Mouse (Mus musculus) lung, postnatal 0 days (tissue): ENCODE measurements around the gene Hoxa13. TPM values are rescaled to one million over a fixed set of nuclear protein-coding genes. Genes with fewer than 3 reads are reported as not detected.
A peak's percentile ranks its signal among the peaks of the same experiment; 100 is the strongest.

ENCODE experiments used
- ATAC-seq: fragments of 200-750 bp; cut with Nextera tagmentation; 2 replicates; pipeline ENCODE4 v1.8.0; 2017; ENCODE audit warnings: moderate library complexity
- DNase-seq: peaks from one replicate; pipeline ENCODE4 v3.0.0-alpha.2; 2016; ENCODE audit warnings: low spot score
- H3K27ac ChIP-seq: fragments of 300-500 bp; sonication (generic); 2 replicates; pipeline ENCODE4 v1.5.1; 2014; ENCODE audit warnings: antibody characterized with exemption, mild to moderate bottlenecking, low read length, mixed read lengths
- H3K27me3 ChIP-seq: fragments of 300-500 bp; sonication (generic); replicated peaks from 2 replicates; pipeline ENCODE4 v1.6.1; 2014; ENCODE audit warnings: low read length, mixed read lengths; ENCODE audit not compliant: insufficient read depth
- H3K36me3 ChIP-seq: fragments of 300-500 bp; sonication (generic); 2 replicates; pipeline ENCODE4 v1.6.1; 2014; ENCODE audit warnings: low read length, mixed read lengths; ENCODE audit not compliant: insufficient read depth
- H3K4me1 ChIP-seq: fragments of 300-500 bp; sonication (generic); 2 replicates; pipeline ENCODE4 v1.6.1; 2014; ENCODE audit warnings: antibody characterized with exemption, low read depth, low read length, mixed read lengths; ENCODE audit not compliant: insufficient read depth
- H3K4me2 ChIP-seq: fragments of 300-500 bp; sonication (generic); replicated peaks from 2 replicates; pipeline ENCODE4 v1.6.1; 2014; ENCODE audit warnings: low read depth, mild to moderate bottlenecking, low read length, moderate library complexity, mixed read lengths
- H3K4me3 ChIP-seq: fragments of 300-500 bp; sonication (generic); 2 replicates; pipeline ENCODE4 v1.5.1; 2014; ENCODE audit warnings: low read depth, low read length
- H3K9ac ChIP-seq: fragments of 300-500 bp; sonication (generic); replicated peaks from 2 replicates; pipeline ENCODE4 v1.6.1; 2014; ENCODE audit warnings: low read depth, mild to moderate bottlenecking
- H3K9me3 ChIP-seq: fragments of 300-500 bp; sonication (generic); 2 replicates; pipeline ENCODE4 v1.6.1; 2016; ENCODE audit warnings: low read length, mixed read lengths
- CTCF ChIP-seq: IDR thresholded peaks from 2 replicates; pipeline ENCODE4 v1.5.1; 2016; ENCODE audit warnings: antibody characterized with exemption, mild to moderate bottlenecking
- EP300 ChIP-seq: IDR thresholded peaks from 2 replicates; pipeline ENCODE4 v1.6.1; 2016; ENCODE audit warnings: antibody characterized with exemption, mild to moderate bottlenecking, control low read depth
- WGBS: fragments of 180-500 bp; shearing (Covaris S2); extraction: QIAGEN DNeasy Blood & Tissue Kit; methylation state at CpG from one replicate; pipeline ENCODE4 v1.1.7; 2014; 5-methylcytosine and 5-hydroxymethylcytosine counted together
- polyA plus RNA-seq: library from polyadenylated mRNA; unstranded; fragments of >200 nt; fragmentation: Nextera tagmentation; extraction: Ambion mirVana; gene quantifications from 2 replicates; pipeline ENCODE4 v1.2.1, GENCODE M21; 2015

Hoxa13 gene
- polyA plus RNA-seq, 1 experiment from 2014 or later: not detected

DNA sequence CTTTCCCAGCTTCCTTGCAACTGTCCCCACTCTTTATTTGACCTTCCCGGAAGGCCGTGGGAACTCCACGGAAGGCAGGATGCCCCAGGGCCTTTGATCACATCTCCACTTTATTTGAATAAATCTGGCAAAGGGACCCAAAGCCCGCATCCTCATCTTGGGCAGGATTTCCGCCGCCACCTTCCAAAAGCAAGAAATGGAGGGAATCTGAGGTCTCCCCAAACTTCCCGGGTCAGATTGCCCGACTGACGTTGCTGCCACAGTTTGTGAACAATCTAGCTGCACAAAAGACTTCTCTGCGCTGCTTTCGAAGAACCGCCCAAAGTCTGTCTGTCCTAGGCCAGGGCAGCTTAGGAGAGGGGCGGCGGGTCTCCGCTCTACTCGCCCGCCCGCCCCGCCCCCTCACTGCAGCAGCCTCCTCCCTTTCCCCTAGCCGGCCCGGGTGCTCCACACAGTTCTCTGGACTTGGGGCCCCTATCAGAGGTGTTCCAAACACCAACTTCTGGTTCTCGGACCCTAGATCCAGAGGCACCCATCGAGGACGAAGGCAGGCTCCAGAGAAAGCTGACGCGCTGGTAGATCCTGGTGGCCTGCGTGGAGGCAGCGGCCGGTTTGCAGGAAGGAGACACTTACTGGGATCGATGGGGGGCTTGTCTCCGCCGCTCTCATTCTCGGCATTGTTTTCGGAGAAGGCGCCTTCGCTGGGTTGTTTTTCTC lies 35.6 kb downstream of the Hoxa13 start:
- no peak for DNase-seq
- no peak for ATAC-seq
- Histone ChIP-seq H3K27me3 (peaks cover 84% of the 10 kb centered on the region), H3K4me3 (no peak overlapping the region; the same call in 1 of the 2 replicates), H3K9me3 (no peaks in the 10 kb centered on the region), H3K4me2 (no peak overlapping the region), H3K9ac (no peak overlapping the region), H3K27ac (no peak overlapping the region), H3K4me1 (no peaks in the 10 kb centered on the region), H3K36me3 (no peaks in the 10 kb centered on the region)
- TF ChIP-seq EP300 (no peak), CTCF (no peak)
- WGBS: 4% methylated on average over 33 of the region's 36 CpGs

DNA sequence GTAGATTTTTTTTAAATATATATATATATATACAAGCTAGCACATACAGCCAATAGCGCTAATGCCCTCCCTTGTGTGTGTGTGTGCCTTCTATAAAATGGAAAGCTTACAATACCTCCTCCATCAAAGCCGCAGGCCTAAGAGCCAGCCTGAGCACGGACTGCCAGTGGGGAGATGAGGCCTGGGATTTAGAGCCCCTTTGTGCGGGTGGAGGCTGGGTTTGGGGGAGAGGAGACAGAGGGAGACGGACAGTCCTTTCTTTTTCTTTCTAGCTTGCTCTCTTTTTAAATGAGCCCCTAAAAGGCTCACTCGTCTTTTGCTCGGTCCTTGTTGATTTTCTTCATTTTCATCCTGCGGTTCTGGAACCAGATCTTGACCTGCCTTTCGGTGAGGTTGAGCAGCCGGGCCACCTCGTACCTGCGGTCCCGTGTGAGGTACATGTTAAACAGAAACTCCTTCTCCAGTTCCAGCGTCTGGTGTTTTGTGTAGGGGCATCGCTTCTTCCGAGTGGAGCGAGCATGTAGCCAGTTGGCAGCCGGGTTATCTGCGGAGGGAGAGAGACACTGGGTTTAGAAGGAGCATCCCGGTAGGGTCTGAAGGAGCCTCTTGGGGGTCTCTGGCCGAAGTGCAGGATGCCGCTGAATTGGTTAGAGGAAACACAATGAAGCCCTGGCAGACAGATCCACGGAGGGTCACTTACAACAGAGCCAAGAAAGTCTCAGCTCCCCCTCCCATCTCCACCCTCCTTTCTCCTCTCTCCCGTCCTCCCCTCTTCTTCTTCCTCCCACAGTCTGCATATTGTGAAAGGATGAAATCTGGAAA lies 36.5 kb downstream of the Hoxa13 start:
- no peak overlapping the region for H3K9ac ChIP-seq
- H3K4me3 ChIP-seq: no peak overlapping the region
- ATAC-seq (no peak), DNase-seq (no peak)
- H3K4me2 ChIP-seq: no peak overlapping the region
- H3K36me3 ChIP-seq: no peaks in the 10 kb centered on the region
- no peaks in the 10 kb centered on the region for H3K9me3 ChIP-seq
- H3K27ac ChIP-seq: no peak overlapping the region
- peaks cover 86% of the 10 kb centered on the region for H3K27me3 ChIP-seq
- WGBS: 19% methylated on average over 23 of the region's 24 CpGs
- no peaks in the 10 kb centered on the region for H3K4me1 ChIP-seq
- TF ChIP-seq CTCF (no peak), EP300 (no peak)

DNA sequence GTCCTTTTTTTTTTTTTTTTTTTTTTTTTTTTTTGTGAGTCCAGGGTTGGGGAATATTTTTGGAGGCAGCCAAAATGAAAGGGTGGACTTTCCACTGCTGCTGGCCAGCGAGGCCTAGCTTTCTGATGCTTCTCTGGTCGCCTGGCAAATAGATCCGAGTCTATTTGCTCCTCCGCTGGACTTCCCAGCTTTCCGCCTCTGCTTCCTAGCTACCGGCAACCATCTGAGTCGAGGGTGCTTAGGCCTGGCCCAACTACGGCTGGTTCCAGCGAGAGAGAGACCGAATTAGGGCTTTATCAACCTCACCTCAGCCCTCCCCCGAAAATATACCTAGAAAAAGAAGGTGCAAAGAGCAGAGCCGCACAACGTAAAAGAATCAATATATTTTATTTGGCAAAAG lies 38.0 kb downstream of the Hoxa13 start:
- ATAC-seq: no peak
- no peak overlapping the region for H3K4me3 ChIP-seq
- peaks cover under 1% of the 10 kb centered on the region; the same call in 1 of the 2 replicates for H3K4me1 ChIP-seq
- no peak overlapping the region for H3K27ac ChIP-seq
- H3K27me3 ChIP-seq: peaks cover 91% of the 10 kb centered on the region
- H3K36me3 ChIP-seq: no peaks in the 10 kb centered on the region
- no peak for TF ChIP-seq CTCF
- TF ChIP-seq EP300: no peak
- no peak overlapping the region for H3K4me2 ChIP-seq
- no peaks in the 10 kb centered on the region for H3K9me3 ChIP-seq
- H3K9ac ChIP-seq: no peak overlapping the region
- 53% methylated on average over 13 of the region's 13 CpGs for WGBS
- no peak for DNase-seq

DNA sequence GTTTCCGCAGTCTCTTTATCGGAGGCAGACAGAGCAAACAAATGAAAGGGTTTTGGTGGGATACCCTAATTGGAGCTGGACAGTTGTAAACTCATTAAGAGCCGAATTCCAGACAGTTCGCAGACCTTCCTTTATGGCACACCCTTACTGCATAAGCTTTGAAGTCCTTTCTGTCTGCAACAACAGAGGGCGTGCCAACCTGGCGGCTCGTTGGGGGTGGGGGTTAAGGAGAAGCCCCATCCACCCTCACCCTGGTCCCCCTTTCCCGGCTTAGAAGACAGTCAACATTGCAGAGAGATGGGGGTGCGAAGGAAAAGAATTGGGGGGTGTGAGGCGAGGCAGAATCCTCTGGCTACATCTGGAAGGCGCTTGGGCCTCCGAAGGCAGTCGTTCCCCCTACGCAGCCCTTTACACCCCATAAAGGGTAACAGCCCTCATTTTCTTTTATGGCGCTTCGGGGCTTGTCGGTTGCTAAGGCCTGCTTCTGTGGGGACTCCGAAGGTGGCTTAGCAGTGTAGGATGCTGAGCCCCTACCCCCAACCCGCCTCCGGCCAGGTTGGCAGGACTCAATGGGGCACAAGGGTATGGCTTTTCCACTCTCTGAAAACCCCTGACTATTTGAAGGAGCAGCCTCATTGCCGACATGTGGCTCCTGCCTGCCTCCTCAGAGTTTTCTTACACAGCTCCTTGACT lies 38.5 kb downstream of the Hoxa13 start:
- no peaks in the 10 kb centered on the region for H3K36me3 ChIP-seq
- DNase-seq (no peak), ATAC-seq (0 out of 2 replicates have a peak, but pooled peaks have one; percentile 6)
- peak overlapping the region; percentile 52; the same call in 1 of the 2 replicates for H3K4me3 ChIP-seq
- no peak overlapping the region for H3K9ac ChIP-seq
- WGBS: 37% methylated on average over 21 of the region's 21 CpGs
- H3K27me3 ChIP-seq: peaks cover 91% of the 10 kb centered on the region
- no peak overlapping the region for H3K27ac ChIP-seq
- peak overlapping the region; percentile 85 for H3K4me2 ChIP-seq
- H3K9me3 ChIP-seq: no peaks in the 10 kb centered on the region
- TF ChIP-seq CTCF: no peak
- no peak for TF ChIP-seq EP300
- peaks cover 5% of the 10 kb centered on the region; the same call in 1 of the 2 replicates for H3K4me1 ChIP-seq

DNA sequence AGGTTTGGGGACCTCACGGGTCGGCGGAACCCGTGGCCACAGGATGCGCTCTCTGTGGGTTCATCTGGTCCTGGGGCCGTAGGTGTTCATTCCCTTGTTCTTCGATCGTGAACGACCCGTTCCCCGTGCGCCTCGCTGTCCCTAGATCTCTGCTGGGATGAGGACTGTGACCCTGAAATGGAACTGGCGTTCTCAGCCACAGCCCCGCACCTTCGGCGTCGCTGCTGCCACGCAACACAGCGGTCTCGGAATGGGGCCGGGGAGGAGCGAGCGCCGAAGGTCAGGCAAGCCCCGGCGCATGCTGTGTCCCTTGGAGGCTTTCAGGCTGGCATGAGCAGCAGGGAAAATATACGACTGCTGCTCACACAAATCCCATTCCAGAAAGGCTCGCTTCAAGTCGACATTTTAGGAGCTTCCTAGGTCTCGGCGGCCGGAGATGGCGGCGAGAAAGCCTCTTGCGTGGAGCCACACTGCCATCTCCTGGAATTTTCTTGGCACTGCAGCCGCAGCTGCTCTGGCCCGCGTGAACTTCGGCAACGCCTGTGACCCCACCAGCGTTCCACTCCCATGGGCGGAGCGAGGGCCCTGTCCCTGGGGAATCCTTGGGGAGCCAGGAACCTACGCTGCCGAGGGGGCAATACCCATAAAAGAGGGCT lies 39.2 kb downstream of the Hoxa13 start, which contains the start of gene Hoxa7:
Gene Hoxa7 (minus strand): TSS at position 518 of the 656 bp plus-strand sequence.
- Histone ChIP-seq H3K27me3 (peaks cover 90% of the 10 kb centered on the region), H3K9me3 (no peaks in the 10 kb centered on the region), H3K4me3 (peak within 1 kb of the TSS; percentile 52), H3K9ac (peak within 1 kb of the TSS; percentile 47; the same call in 1 of the 2 replicates), H3K4me1 (peaks cover 10% of the 10 kb centered on the region), H3K27ac (no peak within 1 kb of the TSS), H3K4me2 (peak within 1 kb of the TSS; percentile 85), H3K36me3 (no peaks in the 10 kb centered on the region)
- peak; percentile 89 for DNase-seq
- 2% methylated on average over 46 of the region's 46 CpGs for WGBS
- TF ChIP-seq EP300 (no peak), CTCF (peak; percentile 97)
- peak; percentile 80 for ATAC-seq
